Mouse (Mus musculus): Measurements from ENCODE around the gene Klf15.

- TF ChIP-seq HCFC1 (IDR thresholded peaks at IDR 0.05; ENCODE audit: borderline replicate concordance, insufficient read depth, low read length) = no peak
- TF ChIP-seq ZC3H11A (IDR thresholded peaks at IDR 0.05; ENCODE audit: borderline replicate concordance, low read depth, low read length) = no peak
- TF ChIP-seq MAFK (IDR thresholded peaks at IDR 0.05; ENCODE audit: insufficient read depth, low read depth, low read length) = no peak
Measured at GRCm38 (mm10) chr6:90506673-90507311, 44.4 kb downstream of the Klf15 start.

All from ES-E14 (cell line).